Mouse (Mus musculus): Measurements from ENCODE around the gene Slc32a1.
A peak's percentile ranks its signal among the peaks of the same experiment; 100 is the strongest.

Gene Slc32a1

DNA sequence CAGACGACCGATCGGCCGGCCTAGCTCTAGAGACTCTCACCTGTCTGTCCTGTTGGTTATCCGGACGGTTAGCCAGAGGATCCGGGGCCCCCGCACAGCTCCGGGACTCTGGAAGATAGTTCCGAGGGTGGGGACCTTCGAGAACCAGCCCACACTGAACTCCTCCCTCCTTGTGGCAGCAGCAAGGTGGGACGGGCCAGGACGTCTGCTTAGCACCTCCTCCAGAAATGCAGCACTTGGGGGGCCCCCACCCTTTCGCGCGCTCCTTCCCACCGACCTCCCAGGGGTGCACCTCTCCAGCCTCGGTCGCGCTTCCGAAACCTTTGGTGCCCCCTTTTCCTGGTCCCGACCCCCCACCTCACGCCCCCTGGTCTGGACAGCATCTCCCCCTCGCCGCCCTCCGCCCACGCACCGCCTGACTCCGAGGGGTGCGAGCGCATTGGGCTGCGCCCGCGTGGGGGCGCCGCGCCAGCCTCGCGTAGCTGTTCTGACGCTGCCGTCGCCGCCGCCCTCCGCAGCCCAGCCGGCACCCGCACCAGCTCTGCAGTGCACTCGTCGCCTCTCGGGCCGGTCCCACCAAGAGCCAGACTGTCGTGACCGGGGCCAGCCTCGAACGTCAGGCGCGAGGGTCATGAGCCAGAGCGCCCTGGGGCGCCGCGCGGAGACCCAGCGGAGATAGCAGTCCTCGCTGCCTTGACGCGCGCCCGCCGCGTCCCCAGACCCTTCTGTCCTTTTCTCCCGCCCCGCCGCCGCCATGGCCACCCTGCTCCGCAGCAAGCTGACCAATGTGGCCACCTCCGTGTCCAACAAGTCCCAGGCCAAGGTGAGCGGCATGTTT is at the start of gene Slc32a1:
Slc32a1 (plus strand) TSS at position 280 of the 838 bp plus-strand sequence.
- DNase-seq (ENCODE audit: low read depth, low spot score) = no peak

- no peak for DNase-seq (ENCODE audit: low read depth, low spot score)
These were observed 49.8 kb upstream of the Slc32a1 start for GRCm38 (mm10) chr2:158560801-158561200.

DNA sequence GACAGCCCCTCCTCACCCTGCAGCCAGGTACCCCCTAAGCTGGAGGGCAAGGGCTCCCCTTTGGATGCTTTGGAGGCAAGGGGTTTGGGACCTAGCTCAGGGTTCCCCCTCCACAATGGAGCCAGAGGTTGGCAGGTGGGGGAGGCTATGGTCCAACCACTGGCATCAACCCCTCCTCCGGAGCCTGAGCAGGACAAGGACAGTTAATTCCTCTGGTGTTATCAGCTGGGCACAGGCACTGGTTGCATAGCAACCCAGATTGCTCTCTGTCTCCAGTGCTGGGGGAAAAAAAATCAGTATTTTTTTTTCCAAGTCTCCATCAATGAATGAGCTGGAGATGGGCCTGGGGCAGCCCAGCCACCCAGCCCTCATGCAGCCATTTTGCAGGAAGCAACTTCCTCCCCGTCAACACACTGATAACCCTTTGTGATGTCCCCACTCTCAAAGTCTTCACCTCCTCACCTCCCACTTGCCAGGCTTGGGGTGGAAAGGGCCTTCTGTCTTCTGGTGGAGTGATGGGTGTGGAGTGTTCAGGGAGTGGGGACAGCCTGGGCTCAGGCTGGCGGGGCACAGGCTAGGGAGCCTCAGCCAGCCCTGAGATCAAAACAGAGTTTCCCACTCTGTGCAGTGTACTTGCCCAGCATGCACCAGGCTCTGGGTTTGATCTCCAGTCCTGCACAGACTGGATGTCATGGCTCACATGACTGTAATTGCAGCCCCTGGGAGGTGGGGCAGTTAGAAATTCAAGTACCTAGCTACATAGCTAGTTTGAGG is 49.0 kb upstream of the Slc32a1 start:
- DNase-seq (ENCODE audit: low read depth, low spot score) = no peak

DNA sequence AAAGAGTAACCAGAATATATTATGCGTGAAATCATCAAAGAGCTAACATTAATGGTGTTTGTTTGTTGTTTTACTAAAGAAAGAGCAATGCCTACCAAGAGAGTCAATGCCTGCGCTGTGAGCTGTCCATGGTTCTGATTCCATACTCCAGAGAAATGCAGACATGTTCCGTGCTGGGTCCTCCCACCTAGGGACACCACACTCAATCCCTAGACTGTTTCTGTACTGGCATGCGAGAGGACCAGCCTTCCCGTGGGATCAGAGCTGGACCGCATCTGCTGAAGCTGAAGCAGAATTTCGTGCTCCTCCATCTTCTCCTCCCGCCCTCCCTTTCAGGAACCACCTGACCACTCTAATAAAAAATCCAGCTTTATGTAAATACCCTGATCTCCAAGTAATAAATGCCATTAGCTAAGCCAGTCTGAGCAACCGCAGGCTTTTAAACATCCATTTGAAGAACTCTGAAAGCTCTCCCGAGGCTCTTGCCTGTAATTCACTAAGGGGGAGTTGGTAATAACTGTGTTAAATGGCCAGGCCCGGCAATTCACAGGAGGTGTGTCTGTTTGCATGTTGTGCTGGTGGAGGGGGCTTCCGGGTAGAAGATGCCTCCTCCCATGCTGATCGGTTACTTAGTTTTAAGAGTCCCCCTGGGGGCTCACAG is 40.0 kb upstream of the Slc32a1 start:
- DNase-seq (ENCODE audit: low read depth, low spot score) = peak; percentile 92

DNA sequence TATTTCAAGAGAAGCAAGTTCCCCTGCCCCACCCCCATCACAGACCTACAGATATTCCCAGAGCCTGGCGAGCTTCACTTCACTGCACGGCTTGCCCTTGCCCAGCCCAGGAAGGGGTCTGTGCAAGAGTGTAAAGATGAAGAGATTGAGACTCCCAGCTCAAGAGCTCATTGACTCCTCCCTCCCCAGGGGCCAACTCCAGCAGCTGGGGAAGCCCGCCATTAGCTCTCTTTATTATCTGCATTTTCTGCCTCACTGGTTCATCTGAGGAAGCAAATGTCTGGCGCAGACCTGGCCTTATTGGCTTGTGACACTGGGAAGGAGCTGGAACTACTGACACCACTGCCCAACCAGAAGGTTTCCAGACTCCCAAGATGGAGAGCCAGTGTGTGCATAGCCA is 30.6 kb upstream of the Slc32a1 start:
- no peak for DNase-seq (ENCODE audit: low read depth, low spot score)

DNA sequence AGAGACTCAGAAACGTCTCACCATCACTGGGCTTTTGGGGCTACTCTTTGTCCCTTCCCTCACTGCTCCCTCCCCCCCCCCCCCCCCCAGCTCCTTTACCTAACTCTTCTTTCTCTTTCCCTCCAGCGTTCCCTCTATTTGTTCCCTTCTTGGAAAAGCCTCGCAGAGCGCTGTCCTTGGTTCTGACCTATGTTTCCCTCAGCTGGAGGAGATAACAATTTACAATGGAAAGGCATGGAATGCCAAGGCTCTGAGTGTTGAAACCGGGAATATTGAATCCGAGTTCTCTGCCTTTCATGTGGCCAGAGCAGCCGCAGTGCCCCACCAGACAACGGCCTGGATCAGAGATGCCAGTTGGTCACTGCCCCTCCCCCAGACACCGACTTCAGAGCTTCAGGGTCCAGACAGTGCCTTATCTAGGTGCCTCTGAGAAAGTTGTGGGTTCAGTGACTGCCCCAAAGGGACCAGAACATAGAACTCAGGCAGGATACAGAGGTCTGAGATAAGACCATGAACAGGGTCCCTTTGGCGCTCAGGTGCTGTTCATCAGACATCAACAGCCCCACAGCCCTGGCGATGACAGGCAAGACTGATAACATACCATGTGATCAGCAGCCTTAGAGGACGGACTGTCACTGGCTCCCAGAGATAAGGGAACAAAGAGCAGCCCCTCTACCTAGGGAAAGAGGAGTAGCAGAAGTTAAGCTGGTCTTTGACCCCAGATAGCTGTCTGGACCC is 25.8 kb upstream of the Slc32a1 start:
- DNase-seq (ENCODE audit: low read depth, low spot score) = peak; percentile 81

GRCm38 (mm10) chr2:158588524-158589271 is 21.9 kb upstream of the Slc32a1 start:
- DNase-seq (ENCODE audit: low read depth, low spot score) = no peak

GRCm38 (mm10) chr2:158590495-158590894 is 20.1 kb upstream of the Slc32a1 start:
- no peak for DNase-seq (ENCODE audit: low read depth, low spot score)

DNA sequence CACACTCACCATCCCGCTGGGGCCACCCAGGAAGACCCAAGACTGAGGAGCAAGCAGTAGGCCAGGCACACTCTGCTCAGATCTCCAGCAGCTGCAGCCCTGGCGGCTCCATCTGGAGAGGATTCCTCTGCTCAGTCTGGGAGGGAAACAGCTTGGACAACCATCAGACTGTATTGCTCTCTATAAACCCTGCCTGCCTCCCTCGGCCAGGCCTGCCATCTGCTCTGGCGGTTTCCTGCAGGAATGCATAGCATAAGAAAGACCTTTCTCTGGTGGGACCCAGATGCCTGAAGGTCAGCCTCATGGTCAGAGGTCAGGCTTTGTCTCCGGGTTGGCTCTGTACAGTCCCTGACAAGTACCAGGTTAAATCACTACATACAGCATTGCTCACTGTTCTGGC is 19.3 kb upstream of the Slc32a1 start:
- no peak for DNase-seq (ENCODE audit: low read depth, low spot score)

- no peak for DNase-seq (ENCODE audit: low read depth, low spot score)
These were observed 17.2 kb upstream of the Slc32a1 start for GRCm38 (mm10) chr2:158593371-158593770.

DNA sequence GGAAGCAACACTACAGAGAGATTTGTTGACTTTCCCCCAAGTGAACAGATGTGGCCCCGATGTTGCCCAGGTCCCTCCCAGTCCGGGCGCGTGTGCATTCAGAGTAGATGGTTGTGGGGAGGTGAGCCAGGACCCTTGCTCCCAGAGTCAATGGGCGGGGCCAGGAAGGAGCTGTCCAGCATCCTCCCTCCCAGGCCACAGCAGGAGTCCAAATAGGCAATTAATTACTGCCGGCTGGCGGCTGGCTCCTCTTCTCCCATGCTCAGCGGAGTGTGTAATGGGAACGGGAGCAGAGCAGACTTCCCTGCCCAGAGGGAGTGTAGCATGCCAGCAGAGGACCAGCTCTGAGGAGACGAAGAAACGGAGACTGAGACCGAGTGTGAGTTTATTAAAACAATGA is 15.5 kb upstream of the Slc32a1 start:
- DNase-seq (ENCODE audit: low read depth, low spot score) = peak; percentile 61

GRCm38 (mm10) chr2:158595577-158595976 is 15.0 kb upstream of the Slc32a1 start:
- DNase-seq (ENCODE audit: low read depth, low spot score) = no peak

DNA sequence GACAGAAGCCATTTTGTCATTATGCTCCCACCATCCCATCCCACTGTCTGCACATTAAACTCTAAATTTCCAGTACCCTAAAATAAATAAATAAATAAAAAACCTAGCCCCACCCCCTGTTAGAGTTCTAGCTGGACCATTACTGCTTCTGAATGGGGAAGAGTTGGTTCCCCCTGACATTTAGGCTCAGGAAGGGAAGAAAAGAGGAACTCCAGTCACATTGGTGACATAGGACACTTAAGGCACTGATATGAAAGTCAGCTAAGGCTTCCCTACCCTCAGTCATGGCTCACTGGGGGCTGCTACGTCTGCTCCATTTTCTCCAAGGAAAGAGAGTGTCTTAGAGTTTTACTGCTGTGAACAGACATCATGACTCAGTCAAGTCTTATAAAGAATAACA is 13.8 kb upstream of the Slc32a1 start:
- no peak for DNase-seq (ENCODE audit: low read depth, low spot score)

DNA sequence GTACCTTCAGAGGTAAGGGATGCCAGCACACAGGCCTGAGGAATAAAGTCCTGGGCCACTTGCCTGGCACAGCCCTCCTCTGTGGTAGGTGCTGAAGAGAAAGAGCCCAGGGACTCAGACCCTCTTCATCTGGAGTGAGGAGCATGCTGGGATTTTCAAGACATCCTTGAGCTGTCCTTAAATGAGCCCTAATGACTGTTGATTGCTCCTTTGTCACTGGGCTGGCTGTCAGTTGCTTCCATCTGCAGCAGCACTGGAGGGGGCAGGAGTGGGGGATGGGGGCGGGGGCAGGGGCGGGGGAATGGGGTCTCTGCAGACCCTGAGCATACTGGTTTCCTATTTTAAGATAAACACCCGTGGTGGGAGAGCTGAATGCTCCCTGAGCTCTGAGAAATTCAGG is 10.1 kb upstream of the Slc32a1 start:
- no peak for DNase-seq (ENCODE audit: low read depth, low spot score)

- DNase-seq (ENCODE audit: low read depth, low spot score) = no peak
These were observed 9.2 kb upstream of the Slc32a1 start for GRCm38 (mm10) chr2:158601326-158601725.

DNA sequence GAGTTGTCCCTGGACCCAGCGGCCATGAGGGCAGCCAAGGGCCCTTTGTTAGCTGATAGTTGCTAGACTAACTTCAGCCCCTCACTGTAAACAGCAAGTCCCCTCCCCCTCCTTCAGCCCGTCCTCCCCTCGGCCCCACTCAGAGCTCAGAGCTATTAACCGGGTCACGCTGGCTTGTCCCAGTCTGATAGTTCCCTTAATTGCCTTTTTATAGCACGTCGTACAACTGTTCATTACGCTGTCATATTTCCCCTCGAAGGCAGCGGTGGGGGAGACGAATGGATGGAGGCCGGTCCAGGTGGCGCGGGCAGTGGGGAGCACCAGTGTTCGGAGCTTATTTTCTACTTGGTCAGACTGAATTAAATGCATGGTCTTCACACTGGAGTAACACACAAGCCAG is 7.9 kb upstream of the Slc32a1 start:
- no peak for DNase-seq (ENCODE audit: low read depth, low spot score)

DNA sequence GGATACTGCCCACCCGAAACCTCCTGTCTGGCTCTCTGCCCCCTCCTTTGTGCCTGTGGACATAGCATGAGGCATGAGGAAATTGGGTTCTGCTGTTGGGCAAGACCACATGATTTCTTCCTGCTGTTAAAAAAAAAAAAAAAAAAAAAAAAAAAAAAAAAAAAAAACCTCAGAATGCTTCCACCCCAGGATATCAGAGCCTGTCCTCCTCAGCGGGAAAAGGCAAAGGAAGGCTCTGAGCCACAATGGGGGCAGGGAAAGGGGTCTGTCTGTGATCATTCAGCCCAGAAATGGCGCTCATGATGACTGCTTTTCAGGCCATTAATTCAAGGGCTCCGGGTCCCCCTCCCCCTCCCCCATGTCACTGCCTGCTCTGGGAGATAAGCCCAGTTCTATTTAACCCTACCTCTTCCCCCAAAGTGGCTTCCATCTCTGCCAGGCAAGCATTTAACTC is 4.0 kb upstream of the Slc32a1 start:
- no peak for DNase-seq (ENCODE audit: low read depth, low spot score)

- DNase-seq (ENCODE audit: low read depth, low spot score) = no peak
These were observed 886 bp upstream of the Slc32a1 start for GRCm38 (mm10) chr2:158609681-158610080.

- DNase-seq (ENCODE audit: low read depth, low spot score) = no peak
These were observed 756 bp downstream of the Slc32a1 start for GRCm38 (mm10) chr2:158611326-158611719.

DNA sequence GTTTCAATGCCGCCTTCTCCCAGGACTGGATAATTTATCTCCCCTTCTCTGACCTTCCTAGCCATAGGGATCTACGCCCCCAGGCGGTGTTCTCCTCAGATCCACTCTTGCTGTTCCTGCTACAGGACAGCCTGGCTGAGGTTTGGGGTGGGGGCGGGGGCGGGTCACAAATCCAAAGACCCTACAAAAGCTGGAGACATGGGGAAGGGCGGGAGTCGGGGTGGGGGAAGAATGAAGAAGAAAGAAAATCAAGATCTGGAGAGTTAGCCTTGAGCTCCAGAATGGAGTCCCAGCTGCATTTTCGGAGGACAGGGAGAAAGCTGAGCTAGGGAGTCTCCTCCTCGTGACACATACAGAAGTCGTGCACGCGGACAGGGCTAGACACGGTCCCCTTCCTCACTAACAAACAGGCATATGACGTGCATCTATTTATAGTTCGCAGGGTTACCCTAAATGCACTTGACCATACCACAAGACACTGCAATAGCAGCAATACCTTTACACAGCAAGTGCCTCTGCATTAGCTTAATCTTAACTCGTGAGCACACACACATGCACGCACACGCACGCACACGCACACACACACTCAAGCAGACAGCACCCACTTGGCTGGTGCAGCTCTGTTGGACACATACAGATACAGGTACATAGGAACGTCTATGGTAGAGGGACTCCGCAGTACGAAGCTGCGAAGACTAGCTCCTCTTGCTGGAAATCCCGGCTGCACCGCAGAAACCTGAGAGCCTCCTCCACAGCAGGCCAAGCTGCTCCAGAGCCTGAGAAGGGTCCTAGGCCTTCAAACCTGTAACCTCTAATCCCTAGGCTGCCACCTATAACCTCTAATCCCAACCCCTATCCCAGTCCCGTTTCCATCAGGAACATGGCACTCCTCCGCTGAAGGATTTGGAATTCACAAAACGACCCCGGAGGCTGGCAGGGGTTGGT is 1.4 kb downstream of the Slc32a1 start:
- peak; percentile 33 for DNase-seq (ENCODE audit: low read depth, low spot score)

Measured in forelimb bud, embryonic 11.5 days (tissue).